Mouse (Mus musculus) bone marrow, adult 2 months (tissue): ENCODE results near the gene Dctn1. TPM values are rescaled to one million over a fixed set of nuclear protein-coding genes. Genes with fewer than 3 reads are reported as not detected.
"Not testable (repeated sequence)": the region's sequence is repeated elsewhere in the genome, so short reads cannot be mapped to it uniquely, and the experiment has no call there.

Experiments
- H3K27ac ChIP-seq: fragments of 200-500 bp; 2 replicates; pipeline ENCODE4 v1.5.1; 2012; ENCODE audit warnings: low read depth, mild to moderate bottlenecking, control low read depth, inconsistent platforms, low read length; ENCODE audit not compliant: control insufficient read depth, poor library complexity, insufficient read depth
- H3K4me1 ChIP-seq: fragments of 200-500 bp; 2 replicates; pipeline ENCODE4 v1.6.1; 2011; ENCODE audit warnings: low read length; ENCODE audit not compliant: control insufficient read depth, insufficient read depth
- H3K4me3 ChIP-seq: fragments of 200-500 bp; replicated peaks from 2 replicates; pipeline ENCODE3; 2011; ENCODE audit warnings: mild to moderate bottlenecking, low read depth, low read length, control low read depth; ENCODE audit not compliant: control insufficient read depth
- CTCF ChIP-seq: fragments of 200-500 bp; IDR thresholded peaks from 2 replicates; pipeline ENCODE4 v1.5.1; 2011; ENCODE audit warnings: low read length, control low read depth; ENCODE audit not compliant: control insufficient read depth, insufficient read depth
- POLR2A ChIP-seq: fragments of 200-500 bp; IDR thresholded peaks from 2 replicates; pipeline ENCODE4 v1.6.1; 2011; ENCODE audit warnings: low read depth, mild to moderate bottlenecking, control low read depth, low read length, borderline replicate concordance; ENCODE audit not compliant: control insufficient read depth
- WGBS: fragments of 180-500 bp; shearing (Covaris S2); methylation state at CpG from one replicate; pipeline ENCODE4 v1.1.7; 2018; 5-methylcytosine and 5-hydroxymethylcytosine counted together
- polyA plus RNA-seq: library from polyadenylated mRNA; stranded (reverse); fragments of >200 nt; gene quantifications from 2 replicates; pipeline ENCODE4 v1.2.4, GENCODE M21; 2011; ENCODE audit warnings: low replicate concordance; ENCODE audit not compliant: missing spikeins, insufficient read depth, insufficient read length

The Dctn1 gene
- polyA plus RNA-seq, 1 experiment = 76.8 TPM

- no peak for TF ChIP-seq POLR2A
- no peak for TF ChIP-seq CTCF
- no peak overlapping the region for H3K27ac ChIP-seq
- no peak overlapping the region for H3K4me3 ChIP-seq
- 79% methylated on average over 8 of the region's 8 CpGs for WGBS
- H3K4me1 ChIP-seq = peaks cover 1% of the 10 kb centered on the region; the same call in 1 of the 2 replicates
Observed at GRCm38 (mm10) chr6:83151721-83152120, 14.0 kb upstream of the Dctn1 start.

GRCm38 (mm10) chr6:83153038-83153437 lies 12.7 kb upstream of the Dctn1 start:
- Histone ChIP-seq H3K4me3 (no peak overlapping the region), H3K4me1 (peaks cover 1% of the 10 kb centered on the region; the same call in 1 of the 2 replicates), H3K27ac (no peak overlapping the region)
- TF ChIP-seq POLR2A (no peak), CTCF (no peak)
- WGBS = 84% methylated on average over 12 of the region's 12 CpGs

GRCm38 (mm10) chr6:83153485-83153884 lies 12.2 kb upstream of the Dctn1 start:
- WGBS = 79% methylated on average over 5 of the region's 5 CpGs
- peaks cover 1% of the 10 kb centered on the region; the same call in 1 of the 2 replicates for H3K4me1 ChIP-seq
- TF ChIP-seq POLR2A = no peak
- no peak for TF ChIP-seq CTCF
- no peak overlapping the region for H3K27ac ChIP-seq
- H3K4me3 ChIP-seq = no peak overlapping the region

GRCm38 (mm10) chr6:83155552-83156238 lies 10.0 kb upstream of the Dctn1 start:
- no peak for TF ChIP-seq CTCF
- TF ChIP-seq POLR2A = no peak
- peaks cover 1% of the 10 kb centered on the region; the same call in 1 of the 2 replicates for H3K4me1 ChIP-seq
- whole genome bisulfite sequencing = 12% methylated on average over 23 of the region's 23 CpGs
- peak overlapping the region; percentile 48 for H3K4me3 ChIP-seq
- H3K27ac ChIP-seq = no peak overlapping the region

- H3K4me1 ChIP-seq = peaks cover 1% of the 10 kb centered on the region; the same call in 1 of the 2 replicates
- no peak within 1 kb of the TSS for H3K27ac ChIP-seq
- H3K4me3 ChIP-seq = peak within 1 kb of the TSS; percentile 48
- 2% methylated on average over 32 of the region's 32 CpGs for WGBS
- no peak for TF ChIP-seq POLR2A
- no peak for TF ChIP-seq CTCF
Observed at GRCm38 (mm10) chr6:83156259-83156684, 9.4 kb upstream of the Dctn1 start, which contains the start of the genes Wdr54 and 1700003E16Rik. Gene Wdr54, minus strand, starts transcription at chr6:83156397. Gene 1700003E16Rik, plus strand, starts transcription at chr6:83156404.

GRCm38 (mm10) chr6:83159456-83159855 lies 6.3 kb upstream of the Dctn1 start:
- not testable (repeated sequence) for H3K4me3 ChIP-seq, H3K27ac ChIP-seq, H3K4me1 ChIP-seq
- 9% methylated on average over 3 of the region's 3 CpGs for WGBS

- WGBS = 12% methylated on average over 19 of the region's 19 CpGs
Observed at GRCm38 (mm10) chr6:83161442-83161841, 4.3 kb upstream of the Dctn1 start.

GRCm38 (mm10) chr6:83161921-83162641 lies 3.6 kb upstream of the Dctn1 start:
- WGBS = 2% methylated on average over 49 of the region's 49 CpGs
- no peaks in the 10 kb centered on the region; the same call in 1 of the 2 replicates for H3K4me1 ChIP-seq
- H3K4me3 ChIP-seq = no peak overlapping the region
- no peak overlapping the region for H3K27ac ChIP-seq
- TF ChIP-seq CTCF = no peak
- no peak for TF ChIP-seq POLR2A

More at GRCm38 (mm10) chr6:83161442-83161841, 4.3 kb upstream of the Dctn1 start:
- Histone ChIP-seq H3K4me3 (no peak overlapping the region), H3K4me1 (peaks cover 1% of the 10 kb centered on the region; the same call in 1 of the 2 replicates), H3K27ac (no peak overlapping the region)
- no peak for TF ChIP-seq CTCF
- no peak for TF ChIP-seq POLR2A
